Mouse (Mus musculus) kidney, postnatal 36 days (tissue): ENCODE measurements at regions not wholly inside any gene's neighbourhood (a gene's known extent, or its start where the extent isn't known, plus 50 kb on each side); places are given as distances from the start of the nearest gene placed in this dataset.

Source experiments
- DNase-seq, 2 experiments: peaks; one replicate each; pipeline ENCODE4 v3.0.0; 2021 to 2022; ENCODE audit warnings: mixed read lengths in 2 of 2

- no peak for DNase-seq
Measured at GRCm38 (mm10) chr13:16762727-16763512, 751.3 kb downstream of the Inhba start.

GRCm38 (mm10) chr13:16763746-16764145, 752.1 kb downstream of the Inhba start:
- peak; percentile 39 to 70 for DNase-seq

- DNase-seq: no peak
Measured at GRCm38 (mm10) chr13:16769409-16769808, 757.8 kb downstream of the Inhba start.

- no peak for DNase-seq
Measured at GRCm38 (mm10) chr13:16769848-16770422, 758.3 kb downstream of the Inhba start.

- no peak for DNase-seq
Measured at GRCm38 (mm10) chr13:16771845-16772244, 760.2 kb downstream of the Inhba start.

- DNase-seq: peak; percentile 1 to 5
Measured at GRCm38 (mm10) chr13:16805560-16805959, 793.9 kb downstream of the Inhba start.
